Mouse (Mus musculus) liver, postnatal 0 days (tissue): ENCODE measurements around the gene Mef2a.

Experiments used
- CTCF ChIP-seq: sonication (generic); IDR thresholded peaks from 2 replicates; pipeline ENCODE4 v1.5.1; 2016; ENCODE audit warnings: antibody characterized with exemption, low read depth
- EP300 ChIP-seq: IDR thresholded peaks from 2 replicates; pipeline ENCODE4 v1.6.1; 2016; ENCODE audit warnings: antibody characterized with exemption, low read depth, mild to moderate bottlenecking

- TF ChIP-seq CTCF (no peak), EP300 (no peak)
These were observed 31.5 kb upstream of the Mef2a start for GRCm38 (mm10) chr7:67404176-67404575.
